Mouse (Mus musculus): ENCODE results near the gene Gm128.

DNA sequence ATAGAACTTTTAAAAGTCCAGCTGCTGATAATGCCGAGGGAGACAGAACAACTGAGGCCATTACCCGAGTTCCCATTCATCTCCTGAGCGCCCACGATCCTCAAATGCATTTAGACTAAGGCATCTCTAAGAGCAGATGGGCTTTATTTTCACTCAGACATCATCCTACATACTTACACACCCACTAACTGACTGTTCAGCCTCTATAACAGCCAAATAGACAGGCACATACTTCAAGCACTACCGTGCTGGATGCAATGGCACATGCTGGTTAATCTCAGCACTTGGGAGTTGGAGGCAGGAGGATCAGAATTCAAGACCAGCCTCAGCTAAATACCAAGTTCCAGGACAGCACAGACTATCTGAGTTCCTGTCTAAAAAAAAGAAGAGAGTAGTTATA is 28.4 kb upstream of the Gm128 start:
- TF ChIP-seq USF1 (IDR thresholded peaks at IDR 0.05; ENCODE audit: low read depth) (no peak), POLR2A (IDR thresholded peaks at IDR 0.05; ENCODE audit: insufficient read length, low read depth) (no peak), TCF12 (IDR thresholded peaks at IDR 0.05; ENCODE audit: insufficient read depth, poor library complexity, severe bottlenecking) (no peak), MYOG (IDR thresholded peaks at IDR 0.05; ENCODE audit: control insufficient read depth in 1 of 3, insufficient read depth in 1 of 3, insufficient read length in 2 of 3, low read depth in 2 of 3) (no peak), E2F4 (IDR thresholded peaks at IDR 0.05; ENCODE audit: insufficient read depth) (no peak), MYOD1 (IDR thresholded peaks at IDR 0.05; ENCODE audit: control insufficient read depth in 1 of 3, insufficient read length in 2 of 3, low read depth in 2 of 3) (no peak), MAX (IDR thresholded peaks at IDR 0.05; ENCODE audit: low read depth) (no peak), SRF (IDR thresholded peaks at IDR 0.05; ENCODE audit: control insufficient read depth, insufficient read length, low read depth) (no peak), TCF3 (IDR thresholded peaks at IDR 0.05; ENCODE audit: insufficient read length, low read depth) (no peak), POLR2AphosphoS2 (IDR thresholded peaks at IDR 0.05; ENCODE audit: insufficient read length, low read depth) (no peak)
